Mouse (Mus musculus) lung, adult 2 months (tissue): Measurements from ENCODE around the gene Mri1. TPM values are rescaled to one million over a fixed set of nuclear protein-coding genes. Genes with fewer than 3 reads are reported as not detected.

Experiments used
- DNase-seq: peaks from one replicate; pipeline ENCODE4 v3.0.0; 2022
- H3K4me1 ChIP-seq: fragments of 200-500 bp; 2 replicates; pipeline ENCODE4 v1.6.1; 2011; ENCODE audit warnings: low read length; ENCODE audit not compliant: control insufficient read depth, insufficient read depth
- H3K4me3 ChIP-seq: fragments of 200-500 bp; replicated peaks from 2 replicates; pipeline ENCODE3; 2011; ENCODE audit warnings: low read depth, mild to moderate bottlenecking, control low read depth, low read length; ENCODE audit errors: extremely low read depth
- CTCF ChIP-seq: fragments of 200-500 bp; IDR thresholded peaks from 2 replicates; pipeline ENCODE4 v1.5.1; 2011; ENCODE audit warnings: mild to moderate bottlenecking, low read length, control low read depth; ENCODE audit not compliant: insufficient read depth
- POLR2A ChIP-seq: fragments of 200-500 bp; IDR thresholded peaks from 2 replicates; pipeline ENCODE4 v1.6.1; 2011; ENCODE audit warnings: low read depth, mild to moderate bottlenecking, control low read depth, low read length, borderline replicate concordance; ENCODE audit errors: extremely low read depth
- WGBS: fragments of 180-500 bp; shearing (Covaris S2); methylation state at CpG from one replicate; pipeline ENCODE4 v1.1.7; 2018; 5-methylcytosine and 5-hydroxymethylcytosine counted together
- polyA plus RNA-seq: library from polyadenylated mRNA; depleted of rRNA; stranded (reverse); fragments of >200 nt; gene quantifications from 2 replicates; pipeline ENCODE4 v1.2.3, GENCODE M21; 2012

Mri1 gene
- polyA plus RNA-seq, 1 experiment, result 66.2 TPM

DNA sequence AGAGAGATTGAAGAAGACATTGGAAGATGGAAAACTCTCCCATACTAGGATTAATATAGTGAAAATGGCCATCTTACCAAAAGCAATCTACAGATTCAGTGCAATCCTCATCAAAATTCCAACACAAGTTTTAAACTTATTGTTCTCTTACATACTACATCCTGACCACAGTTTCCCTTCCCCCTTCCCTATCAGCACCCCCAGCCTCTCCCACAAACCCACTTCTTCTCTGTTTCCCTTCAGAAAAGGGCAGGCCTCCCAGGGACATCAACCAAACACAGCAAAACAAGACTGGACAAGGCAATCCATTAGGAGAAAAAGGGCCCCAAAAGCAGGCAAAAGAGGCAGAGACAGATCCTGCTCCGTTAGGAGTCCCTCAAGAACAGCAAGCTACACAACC lies 19.3 kb upstream of the Mri1 start:
- no peak for DNase-seq
- WGBS, result 64% methylated on average over 1 of the region's 1 CpGs
- TF ChIP-seq POLR2A (no peak), CTCF (no peak)
- no peaks in the 10 kb centered on the region for H3K4me1 ChIP-seq
- H3K4me3 ChIP-seq, result no peak overlapping the region

DNA sequence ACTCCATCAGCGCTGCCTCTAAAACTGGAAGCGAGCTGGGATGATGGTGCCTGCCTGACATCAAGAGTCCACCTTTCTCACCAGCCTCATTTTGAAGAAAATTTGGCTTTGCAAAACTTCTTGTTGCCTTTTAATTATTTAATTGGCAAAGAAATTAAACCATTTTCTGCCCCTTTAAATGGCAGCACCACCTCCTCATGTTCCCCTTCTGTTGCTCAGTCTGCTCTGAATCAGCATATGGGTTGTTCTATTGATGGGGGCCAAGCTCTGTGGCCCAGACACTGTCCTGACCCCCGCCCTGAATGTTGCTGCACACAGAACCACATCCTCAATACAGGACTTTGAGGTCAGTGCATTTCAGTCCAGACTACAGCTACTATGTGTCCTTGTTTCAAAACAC lies 16.8 kb upstream of the Mri1 start:
- no peak for DNase-seq
- Histone ChIP-seq H3K4me3 (no peak overlapping the region), H3K4me1 (no peaks in the 10 kb centered on the region; the same call in 1 of the 2 replicates)
- 69% methylated on average over 3 of the region's 3 CpGs for WGBS
- TF ChIP-seq POLR2A, result no peak
- no peak for TF ChIP-seq CTCF

- DNase-seq, result no peak
- no peak for TF ChIP-seq POLR2A
- Histone ChIP-seq H3K4me3 (no peak overlapping the region), H3K4me1 (no peaks in the 10 kb centered on the region; the same call in 1 of the 2 replicates)
- 78% methylated on average over 4 of the region's 4 CpGs for WGBS
Observed at GRCm38 (mm10) chr8:84272302-84272701, 15.2 kb upstream of the Mri1 start.

GRCm38 (mm10) chr8:84269950-84270773 lies 13.0 kb upstream of the Mri1 start, which contains the start of gene Ccdc130:
Gene Ccdc130 (minus strand): TSS chr8:84270380.
- TF ChIP-seq POLR2A, result peak; percentile 95
- no peak for TF ChIP-seq CTCF
- no peaks in the 10 kb centered on the region; the same call in 1 of the 2 replicates for H3K4me1 ChIP-seq
- peak within 1 kb of the TSS; percentile 91 for H3K4me3 ChIP-seq
- under 1% methylated on average over 44 of the region's 44 CpGs for WGBS
- peak; percentile 97 for DNase-seq

GRCm38 (mm10) chr8:84261098-84261497 lies 4.0 kb upstream of the Mri1 start:
- DNase-seq, result no peak
- H3K4me1 ChIP-seq, result peaks cover 7% of the 10 kb centered on the region; the same call in 1 of the 2 replicates
- H3K4me3 ChIP-seq, result no peak overlapping the region

DNA sequence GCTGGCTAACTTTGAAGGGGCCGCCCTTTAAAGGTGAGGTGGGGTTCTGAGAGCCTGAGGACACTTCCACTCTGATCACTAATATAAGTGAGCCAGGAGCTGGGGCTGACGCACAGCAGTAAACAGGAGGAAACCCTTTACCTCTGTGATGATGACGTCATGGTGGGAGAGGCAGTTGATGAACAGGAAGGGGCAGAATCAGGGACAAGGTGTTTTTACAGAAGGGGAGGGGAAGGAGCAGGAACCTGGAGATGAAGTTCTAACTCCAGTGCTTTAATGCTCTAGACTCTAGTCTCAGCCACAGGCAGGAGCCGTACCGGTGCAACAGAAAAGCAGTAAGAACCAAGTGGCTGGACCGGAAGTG lies 686 bp downstream of the Mri1 start:
- TF ChIP-seq POLR2A (peak; percentile 2; the same call in 1 of the 2 replicates), CTCF (no peak)

More at GRCm38 (mm10) chr8:84261098-84261497, 4.0 kb upstream of the Mri1 start:
- TF ChIP-seq CTCF (no peak), POLR2A (no peak)
- WGBS, result 94% methylated on average over 4 of the region's 4 CpGs

DNA sequence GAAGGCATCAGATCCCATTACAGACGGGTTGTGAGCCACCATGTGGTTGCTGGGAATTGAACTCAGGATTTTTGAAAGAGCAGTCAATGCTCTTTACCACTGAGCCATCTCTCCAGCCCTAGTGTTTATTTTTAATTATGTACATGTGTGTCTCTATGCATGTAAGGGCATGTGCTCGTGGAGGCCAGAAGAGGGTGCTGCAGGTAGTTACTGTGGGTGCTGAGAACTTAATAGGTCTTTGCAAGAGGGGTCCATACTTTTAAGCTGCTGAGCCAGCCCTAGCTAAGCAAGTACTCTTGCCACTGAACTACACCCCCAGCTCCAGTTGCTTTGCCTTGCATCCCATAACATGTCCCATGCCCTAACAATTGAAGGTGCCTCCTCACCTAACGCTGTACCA lies 1.3 kb downstream of the Mri1 start:
- no peak for DNase-seq

More for the DNA sequence above, 686 bp downstream of the Mri1 start:
- peaks cover 9% of the 10 kb centered on the region; the same call in 1 of the 2 replicates for H3K4me1 ChIP-seq
- H3K4me3 ChIP-seq, result peak overlapping the region; percentile 94
- 10% methylated on average over 6 of the region's 6 CpGs for WGBS
- no peak for DNase-seq

DNA sequence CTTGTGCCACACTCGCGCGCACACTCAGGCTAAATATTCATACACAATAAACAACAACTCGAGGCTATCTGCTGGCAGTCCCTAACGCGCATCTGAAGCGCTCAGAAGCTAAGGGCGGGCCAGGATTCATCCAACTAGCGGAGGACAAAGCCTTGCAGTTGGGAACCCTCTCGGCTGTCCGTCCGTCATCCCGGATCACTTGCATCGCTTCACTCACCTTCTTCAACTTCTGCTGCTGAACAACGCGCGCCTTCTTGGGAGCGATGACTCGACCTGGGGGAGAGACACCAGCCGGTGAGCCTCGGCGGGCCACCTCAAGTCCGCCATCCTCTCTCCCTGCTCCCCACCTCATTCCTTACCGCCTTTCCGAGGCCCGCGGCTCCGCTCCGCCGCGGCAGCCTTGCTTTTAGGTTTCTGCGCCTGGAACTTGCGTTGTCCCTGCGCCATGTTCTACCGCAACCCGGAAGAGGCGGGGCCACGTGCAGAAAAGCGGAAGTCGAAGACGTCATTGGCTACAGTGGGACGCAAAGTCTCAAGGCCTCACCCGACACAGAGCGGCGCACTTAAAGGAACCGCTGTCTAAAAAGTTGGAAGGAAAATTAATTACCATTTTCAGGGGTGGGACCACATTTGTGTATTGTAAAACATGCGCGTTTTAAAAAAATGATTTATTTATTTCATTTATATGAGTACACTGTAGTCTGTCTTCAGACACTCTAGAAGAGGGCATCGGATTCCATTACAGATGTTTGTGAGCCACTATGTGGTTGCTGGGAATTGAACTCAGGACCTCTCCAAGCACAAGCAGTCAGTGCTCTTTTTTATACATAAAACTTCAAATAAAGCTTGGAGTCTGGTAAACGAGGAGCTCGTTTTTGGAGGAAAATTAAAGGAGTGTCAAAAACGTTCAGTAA lies 7.6 kb downstream of the Mri1 start, which contains the start of gene D8Ertd738e:
D8Ertd738e (minus strand) TSS at position 463 of the 914 bp plus-strand sequence.
- peak within 1 kb of the TSS; percentile 68 for H3K4me3 ChIP-seq
- peak; percentile 83 for DNase-seq
- TF ChIP-seq CTCF (no peak), POLR2A (peak; percentile 98)
- peaks cover 2% of the 10 kb centered on the region; the same call in 1 of the 2 replicates for H3K4me1 ChIP-seq
- 3% methylated on average over 52 of the region's 52 CpGs for WGBS

More for the DNA sequence above, 1.3 kb downstream of the Mri1 start:
- 85% methylated on average over 3 of the region's 3 CpGs for WGBS
- H3K4me1 ChIP-seq, result peaks cover 9% of the 10 kb centered on the region; the same call in 1 of the 2 replicates
- TF ChIP-seq POLR2A (no peak), CTCF (no peak)
- peak overlapping the region; percentile 2 for H3K4me3 ChIP-seq

DNA sequence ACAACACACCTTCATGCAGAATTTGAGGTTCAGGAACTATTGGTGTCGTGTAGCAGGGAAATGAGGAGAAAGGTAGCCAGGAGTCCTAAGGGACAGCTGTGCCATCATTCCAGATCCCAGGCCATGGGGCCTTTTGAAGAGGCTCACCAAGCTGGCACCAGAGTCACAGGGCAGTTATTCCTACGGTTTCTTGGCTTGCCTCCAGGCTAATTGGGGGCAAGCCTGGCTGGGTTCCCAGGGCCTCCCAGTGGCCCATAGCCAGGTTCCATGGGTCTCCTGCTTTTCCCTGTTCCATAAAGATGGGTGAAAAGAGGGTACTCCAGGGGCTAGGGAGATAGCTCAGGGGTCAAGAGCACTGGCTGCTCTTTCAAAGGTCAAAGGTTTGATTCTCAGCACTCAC lies 15.3 kb downstream of the Mri1 start:
- 45% methylated on average over 2 of the region's 2 CpGs for WGBS
- no peak overlapping the region for H3K4me3 ChIP-seq
- TF ChIP-seq POLR2A, result no peak
- TF ChIP-seq CTCF, result no peak
- no peaks in the 10 kb centered on the region for H3K4me1 ChIP-seq
- DNase-seq, result no peak
